Mouse (Mus musculus) heart, adult 2 months (tissue): ENCODE data around the gene Pdxk.

Experiments used
- CTCF ChIP-seq: fragments of 200-600 bp; IDR thresholded peaks from 2 replicates; pipeline ENCODE4 v1.8.1; 2022; ENCODE audit warnings: antibody characterized with exemption, mild to moderate bottlenecking, moderate library complexity
- EP300 ChIP-seq: fragments of 200-500 bp; IDR thresholded peaks from 2 replicates; pipeline ENCODE4 v1.6.1; 2011; ENCODE audit warnings: low read depth, low read length, control low read depth; ENCODE audit not compliant: insufficient read depth

- TF ChIP-seq EP300, result no peak
- no peak for TF ChIP-seq CTCF
Measured at GRCm38 (mm10) chr10:78429180-78429579, 35.6 kb downstream of the Pdxk start.
